Mouse (Mus musculus): ENCODE data around the gene Hp.

GRCm38 (mm10) chr8:109563881-109564280, 15.1 kb downstream of the Hp start:
- no peak for TF ChIP-seq CTCF (IDR thresholded peaks at IDR 0.05; ENCODE audit: low read depth)
- TF ChIP-seq EP300 (IDR thresholded peaks at IDR 0.05; ENCODE audit: low read depth): no peak
